Mouse (Mus musculus): ENCODE measurements at regions not wholly inside any gene's neighbourhood (a gene's known extent, or its start where the extent isn't known, plus 50 kb on each side); places are given as distances from the start of the nearest gene placed in this dataset.
A peak's percentile ranks its signal among the peaks of the same experiment; 100 is the strongest.

DNA sequence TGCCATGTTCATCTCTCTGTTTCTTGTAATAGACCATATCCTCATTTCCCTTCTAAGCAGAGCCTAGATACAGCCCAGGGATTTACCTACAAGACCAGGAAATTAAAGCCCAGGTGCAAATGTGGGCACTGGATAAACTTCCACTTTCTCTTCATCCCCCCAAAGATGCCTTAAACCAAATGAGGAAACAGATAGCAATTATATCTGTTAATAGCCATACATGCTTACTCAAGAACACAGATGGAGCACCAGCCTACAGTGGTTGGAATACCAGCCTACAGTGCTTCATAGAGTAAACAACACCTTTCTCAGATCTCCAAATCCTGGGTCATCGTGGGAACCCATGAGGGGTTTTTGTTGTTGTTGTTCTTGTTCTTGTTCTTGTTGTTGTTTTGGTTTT lies 141.5 kb downstream of the Dhx15 start:
- Histone ChIP-seq H3K27me3 (no peaks in the 10 kb centered on the region), H3K4me1 (peaks cover 9% of the 10 kb centered on the region; the same call in 1 of the 2 replicates), H3K4me2 (replicated peaks) (no peak overlapping the region), H3K9ac (replicated peaks) (no peak overlapping the region), H3K9me3 (no peaks in the 10 kb centered on the region), H3K4me3 (no peak overlapping the region), H3K36me3 (no peaks in the 10 kb centered on the region), H3K27ac (replicated peaks) (no peak overlapping the region)
- 83% methylated on average over 1 of the region's 1 CpGs for WGBS
- no peak for ATAC-seq (replicated peaks)

GRCm38 (mm10) chr5:52046704-52047103 lies 143.6 kb downstream of the Dhx15 start:
- 83% methylated on average over 3 of the region's 3 CpGs for WGBS
- H3K4me1 ChIP-seq: peaks cover 4% of the 10 kb centered on the region; the same call in 1 of the 2 replicates
- H3K9me3 ChIP-seq: no peaks in the 10 kb centered on the region
- no peaks in the 10 kb centered on the region for H3K36me3 ChIP-seq
- H3K9ac ChIP-seq (replicated peaks): no peak overlapping the region
- no peak for ATAC-seq (replicated peaks)
- no peak overlapping the region for H3K4me2 ChIP-seq (replicated peaks)
- H3K27me3 ChIP-seq: no peaks in the 10 kb centered on the region
- no peak overlapping the region for H3K4me3 ChIP-seq
- no peak overlapping the region for H3K27ac ChIP-seq (replicated peaks)

DNA sequence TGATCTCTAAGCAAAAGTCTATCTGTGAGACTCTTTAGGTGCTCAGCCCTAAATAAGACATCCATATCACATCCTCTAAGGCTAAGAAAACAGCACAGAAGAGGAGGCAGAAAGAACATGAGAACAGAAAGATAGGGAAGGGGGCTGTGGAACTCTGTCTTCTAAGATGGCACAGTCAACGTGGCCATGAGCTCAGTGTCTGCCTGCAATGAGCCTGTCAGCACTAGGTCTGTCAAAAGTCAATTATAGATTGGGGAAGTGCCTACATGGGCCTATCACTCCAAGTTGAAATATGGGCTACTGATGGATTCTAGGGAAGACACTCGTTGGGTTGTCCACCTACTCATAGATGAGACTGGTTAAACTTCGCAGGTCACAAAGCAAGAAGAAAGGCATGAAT lies 146.2 kb downstream of the Dhx15 start:
- Histone ChIP-seq H3K4me3 (no peak overlapping the region), H3K9me3 (no peaks in the 10 kb centered on the region), H3K27ac (replicated peaks) (no peak overlapping the region), H3K27me3 (no peaks in the 10 kb centered on the region), H3K9ac (replicated peaks) (no peak overlapping the region), H3K4me2 (replicated peaks) (no peak overlapping the region), H3K36me3 (no peaks in the 10 kb centered on the region), H3K4me1 (peaks cover 7% of the 10 kb centered on the region)
- no peak for ATAC-seq (replicated peaks)
- WGBS: 92% methylated on average over 3 of the region's 3 CpGs

GRCm38 (mm10) chr5:52041447-52041846 lies 148.9 kb downstream of the Dhx15 start:
- H3K4me3 ChIP-seq: no peak overlapping the region
- H3K4me1 ChIP-seq: peaks cover 7% of the 10 kb centered on the region
- H3K9ac ChIP-seq (replicated peaks): no peak overlapping the region
- no peaks in the 10 kb centered on the region for H3K36me3 ChIP-seq
- no peak for ATAC-seq (replicated peaks)
- no peaks in the 10 kb centered on the region for H3K27me3 ChIP-seq
- 93% methylated on average over 3 of the region's 3 CpGs for WGBS
- H3K9me3 ChIP-seq: no peaks in the 10 kb centered on the region
- H3K27ac ChIP-seq (replicated peaks): no peak overlapping the region
- H3K4me2 ChIP-seq (replicated peaks): no peak overlapping the region

GRCm38 (mm10) chr5:52040427-52041312 lies 149.6 kb downstream of the Dhx15 start:
- H3K4me3 ChIP-seq: no peak overlapping the region
- H3K4me1 ChIP-seq: peaks cover 7% of the 10 kb centered on the region
- no peaks in the 10 kb centered on the region for H3K27me3 ChIP-seq
- H3K27ac ChIP-seq (replicated peaks): no peak overlapping the region
- 0 out of 2 replicates have a peak, but pooled peaks have one; percentile 32 for ATAC-seq (replicated peaks)
- H3K4me2 ChIP-seq (replicated peaks): no peak overlapping the region
- no peak overlapping the region for H3K9ac ChIP-seq (replicated peaks)
- no peaks in the 10 kb centered on the region for H3K9me3 ChIP-seq
- 59% methylated on average over 24 of the region's 24 CpGs for WGBS
- no peaks in the 10 kb centered on the region for H3K36me3 ChIP-seq

- no peak for ATAC-seq (replicated peaks)
- H3K36me3 ChIP-seq: no peaks in the 10 kb centered on the region
- H3K27ac ChIP-seq (replicated peaks): no peak overlapping the region
- H3K4me2 ChIP-seq (replicated peaks): no peak overlapping the region
- no peaks in the 10 kb centered on the region for H3K9me3 ChIP-seq
- no peaks in the 10 kb centered on the region for H3K27me3 ChIP-seq
- H3K4me1 ChIP-seq: peaks cover 2% of the 10 kb centered on the region; the same call in 1 of the 2 replicates
- H3K9ac ChIP-seq (replicated peaks): no peak overlapping the region
- no peak overlapping the region for H3K4me3 ChIP-seq
- 91% methylated on average over 6 of the region's 6 CpGs for WGBS
Measured at GRCm38 (mm10) chr5:52035339-52035738, 155.0 kb downstream of the Dhx15 start.

DNA sequence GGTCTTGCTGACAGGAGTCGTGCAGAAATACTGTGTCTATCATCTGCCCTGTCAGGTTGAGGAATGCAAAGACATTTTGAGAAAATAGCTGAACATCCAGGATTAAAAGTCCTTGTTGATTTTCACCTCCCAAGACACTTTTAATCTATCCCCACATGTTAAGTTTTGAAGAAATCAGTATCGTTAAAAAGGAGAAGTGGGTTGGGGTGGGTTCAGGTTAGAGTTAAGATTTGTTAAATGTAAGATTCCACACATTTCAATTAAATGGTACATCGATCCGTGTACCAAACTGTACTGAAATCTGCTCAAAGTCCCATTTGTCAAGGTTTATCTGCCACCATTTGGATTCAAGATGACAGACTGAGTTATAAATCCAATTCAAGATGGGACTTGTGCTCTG lies 162.8 kb downstream of the Dhx15 start:
- Histone ChIP-seq H3K4me3 (no peak overlapping the region), H3K4me1 (peaks cover 6% of the 10 kb centered on the region), H3K4me2 (replicated peaks) (no peak overlapping the region), H3K9me3 (no peaks in the 10 kb centered on the region), H3K36me3 (no peaks in the 10 kb centered on the region), H3K27ac (replicated peaks) (no peak overlapping the region), H3K9ac (replicated peaks) (no peak overlapping the region), H3K27me3 (no peaks in the 10 kb centered on the region)
- ATAC-seq (replicated peaks): no peak
- WGBS: 92% methylated on average over 4 of the region's 4 CpGs

- H3K4me1 ChIP-seq: peaks cover 8% of the 10 kb centered on the region
- H3K4me2 ChIP-seq (replicated peaks): no peak overlapping the region
- no peak overlapping the region for H3K4me3 ChIP-seq
- no peak overlapping the region for H3K27ac ChIP-seq (replicated peaks)
- no peaks in the 10 kb centered on the region for H3K36me3 ChIP-seq
- no peaks in the 10 kb centered on the region for H3K9me3 ChIP-seq
- H3K27me3 ChIP-seq: no peaks in the 10 kb centered on the region
- ATAC-seq (replicated peaks): no peak
- no peak overlapping the region for H3K9ac ChIP-seq (replicated peaks)
- 72% methylated on average over 3 of the region's 3 CpGs for WGBS
Measured at GRCm38 (mm10) chr5:52026148-52026547, 164.2 kb downstream of the Dhx15 start.

DNA sequence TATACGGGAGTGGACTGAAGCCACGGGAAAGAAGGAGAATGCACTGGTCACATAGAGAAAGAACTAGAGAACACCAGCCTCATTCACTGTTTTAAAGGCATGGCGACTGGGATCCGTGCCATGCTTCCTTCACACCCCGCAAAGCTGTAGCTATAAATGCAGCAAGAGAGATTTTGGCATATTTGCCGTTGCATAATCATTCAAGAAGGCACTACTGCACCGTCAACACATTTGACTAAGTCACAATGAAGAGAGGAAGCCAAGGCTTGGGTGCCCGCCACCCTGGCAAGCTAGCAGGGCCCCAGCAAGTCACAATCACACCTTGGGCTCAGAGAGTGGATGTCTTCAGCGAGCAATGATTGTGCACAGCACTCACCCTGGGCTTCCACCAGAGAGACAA lies 167.1 kb downstream of the Dhx15 start:
- Histone ChIP-seq H3K9ac (replicated peaks) (no peak overlapping the region), H3K36me3 (no peaks in the 10 kb centered on the region), H3K4me3 (no peak overlapping the region), H3K4me2 (replicated peaks) (no peak overlapping the region), H3K27ac (replicated peaks) (no peak overlapping the region), H3K27me3 (no peaks in the 10 kb centered on the region), H3K9me3 (no peaks in the 10 kb centered on the region), H3K4me1 (peaks cover 8% of the 10 kb centered on the region)
- WGBS: 40% methylated on average over 9 of the region's 9 CpGs
- peak; percentile 88 for ATAC-seq (replicated peaks)

GRCm38 (mm10) chr5:52016992-52017391 lies 173.3 kb downstream of the Dhx15 start:
- Histone ChIP-seq H3K4me1 (0 out of 2 replicates have a peak, but pooled peaks cover 7% of the 10 kb centered on the region), H3K4me3 (no peak overlapping the region), H3K4me2 (replicated peaks) (no peak overlapping the region), H3K27me3 (no peaks in the 10 kb centered on the region), H3K9me3 (no peaks in the 10 kb centered on the region), H3K36me3 (no peaks in the 10 kb centered on the region), H3K9ac (replicated peaks) (no peak overlapping the region), H3K27ac (replicated peaks) (no peak overlapping the region)
- no peak for ATAC-seq (replicated peaks)
- WGBS: 71% methylated on average over 3 of the region's 3 CpGs

GRCm38 (mm10) chr5:52015786-52016185 lies 174.5 kb downstream of the Dhx15 start:
- 27% methylated on average over 6 of the region's 6 CpGs for WGBS
- Histone ChIP-seq H3K27ac (replicated peaks) (no peak overlapping the region), H3K4me3 (no peak overlapping the region), H3K4me2 (replicated peaks) (no peak overlapping the region), H3K36me3 (no peaks in the 10 kb centered on the region), H3K27me3 (no peaks in the 10 kb centered on the region), H3K4me1 (0 out of 2 replicates have a peak, but pooled peaks cover 7% of the 10 kb centered on the region), H3K9ac (replicated peaks) (no peak overlapping the region), H3K9me3 (no peaks in the 10 kb centered on the region)
- ATAC-seq (replicated peaks): no peak

DNA sequence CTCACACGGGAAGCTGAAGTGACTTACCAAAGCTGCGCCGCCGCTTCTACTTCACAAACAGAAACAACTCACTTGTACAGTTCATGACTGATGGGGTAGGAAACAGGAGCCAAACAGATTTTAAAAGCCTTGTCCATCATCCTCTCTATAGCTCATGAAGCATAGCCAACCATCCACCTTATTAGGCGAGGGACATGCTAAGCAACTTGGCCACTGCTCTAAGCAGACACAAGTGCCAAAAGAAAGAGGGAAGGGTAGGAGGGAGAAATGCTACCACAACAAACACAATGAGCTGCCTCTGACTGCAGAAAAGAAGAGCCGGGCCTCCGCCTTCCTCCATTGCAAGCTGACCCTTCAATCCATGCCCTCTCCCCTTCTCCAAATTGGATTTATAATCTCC lies 179.9 kb downstream of the Dhx15 start:
- WGBS: 58% methylated on average over 7 of the region's 7 CpGs
- ATAC-seq (replicated peaks): peak; percentile 66
- Histone ChIP-seq H3K4me1 (0 out of 2 replicates have a peak, but pooled peaks cover under 1% of the 10 kb centered on the region), H3K4me3 (no peak overlapping the region), H3K27me3 (no peaks in the 10 kb centered on the region), H3K27ac (replicated peaks) (no peak overlapping the region), H3K9ac (replicated peaks) (no peak overlapping the region), H3K4me2 (replicated peaks) (no peak overlapping the region), H3K9me3 (no peaks in the 10 kb centered on the region), H3K36me3 (no peaks in the 10 kb centered on the region)

GRCm38 (mm10) chr5:52008942-52009341 lies 181.4 kb downstream of the Dhx15 start:
- H3K4me1 ChIP-seq: no peaks in the 10 kb centered on the region
- no peak overlapping the region for H3K4me2 ChIP-seq (replicated peaks)
- no peaks in the 10 kb centered on the region for H3K27me3 ChIP-seq
- H3K4me3 ChIP-seq: no peak overlapping the region
- ATAC-seq (replicated peaks): no peak
- H3K36me3 ChIP-seq: no peaks in the 10 kb centered on the region
- 97% methylated on average over 3 of the region's 3 CpGs for WGBS
- no peak overlapping the region for H3K9ac ChIP-seq (replicated peaks)
- H3K9me3 ChIP-seq: no peaks in the 10 kb centered on the region
- H3K27ac ChIP-seq (replicated peaks): no peak overlapping the region

All from forebrain, embryonic 15.5 days (tissue).